Mouse (Mus musculus) kidney, embryonic 16.5 days (tissue): ENCODE measurements around the gene Nipsnap2. TPM values are rescaled to one million over a fixed set of nuclear protein-coding genes. Genes with fewer than 3 reads are reported as not detected.
"Not testable (repeated sequence)": the region's sequence is repeated elsewhere in the genome, so short reads cannot be mapped to it uniquely, and the experiment has no call there.

ENCODE experiments used
- ATAC-seq: fragments of 200-750 bp; cut with Nextera tagmentation; 2 replicates; pipeline ENCODE4 v1.8.0; 2017; ENCODE audit warnings: moderate TSS enrichment; ENCODE audit not compliant: low FRiP score, low TSS enrichment
- H3K27ac ChIP-seq: fragments of 300-500 bp; sonication (generic); 2 replicates; pipeline ENCODE4 v1.5.1; 2014; ENCODE audit warnings: low read length
- H3K27me3 ChIP-seq: fragments of 300-500 bp; sonication (generic); 2 replicates; pipeline ENCODE4 v1.6.1; 2014; ENCODE audit warnings: low read length, control low read depth, mixed read lengths; ENCODE audit not compliant: insufficient read depth
- H3K36me3 ChIP-seq: fragments of 300-500 bp; sonication (generic); 2 replicates; pipeline ENCODE4 v1.6.1; 2014; ENCODE audit warnings: low read length, control low read depth, mixed read lengths; ENCODE audit not compliant: insufficient read depth
- H3K4me1 ChIP-seq: fragments of 300-500 bp; sonication (generic); 2 replicates; pipeline ENCODE4 v1.6.1; 2014; ENCODE audit warnings: low read length, control low read depth, mixed read lengths; ENCODE audit not compliant: insufficient read depth
- H3K4me2 ChIP-seq: fragments of 300-500 bp; sonication (generic); replicated peaks from 2 replicates; pipeline ENCODE4 v1.6.1; 2014; ENCODE audit warnings: low read depth, low read length
- H3K4me3 ChIP-seq: fragments of 300-500 bp; sonication (generic); 2 replicates; pipeline ENCODE4 v1.5.1; 2014; ENCODE audit warnings: mild to moderate bottlenecking, low read length
- H3K9ac ChIP-seq: fragments of 300-500 bp; sonication (generic); replicated peaks from 2 replicates; pipeline ENCODE4 v1.6.1; 2014; ENCODE audit warnings: low read length
- H3K9me3 ChIP-seq: fragments of 300-500 bp; sonication (generic); 2 replicates; pipeline ENCODE4 v1.6.1; 2016; ENCODE audit warnings: low read length, control low read depth
- WGBS: fragments of 180-500 bp; shearing (Covaris S2); extraction: QIAGEN DNeasy Blood & Tissue Kit; methylation state at CpG from one replicate; pipeline ENCODE4 v1.1.7; 2014; 5-methylcytosine and 5-hydroxymethylcytosine counted together
- polyA plus RNA-seq: library from polyadenylated mRNA; unstranded; fragments of >200 nt; fragmentation: Nextera tagmentation; extraction: Ambion mirVana; gene quantifications from 2 replicates; pipeline ENCODE4 v1.2.1, GENCODE M21; 2015

Gene Nipsnap2
- polyA plus RNA-seq, 1 experiment from 2014 or later = 152 TPM

- no peaks in the 10 kb centered on the region for H3K9me3 ChIP-seq
Observed at GRCm38 (mm10) chr5:129756886-129757285, 32.0 kb downstream of the Nipsnap2 start.

GRCm38 (mm10) chr5:129759929-129760480, 35.1 kb downstream of the Nipsnap2 start:
- H3K4me2 ChIP-seq = no peak overlapping the region
- no peak overlapping the region for H3K9ac ChIP-seq
- no peaks in the 10 kb centered on the region for H3K9me3 ChIP-seq
- 62% methylated on average over 13 of the region's 13 CpGs for WGBS
- ATAC-seq = peak; percentile 46; the same call in 1 of the 2 replicates
- peak overlapping the region; percentile 89 for H3K27ac ChIP-seq
- no peak overlapping the region for H3K4me3 ChIP-seq
- H3K4me1 ChIP-seq = peaks cover 20% of the 10 kb centered on the region; the same call in 1 of the 2 replicates
- H3K27me3 ChIP-seq = no peaks in the 10 kb centered on the region
- peaks cover 25% of the 10 kb centered on the region for H3K36me3 ChIP-seq

More at GRCm38 (mm10) chr5:129756886-129757285, 32.0 kb downstream of the Nipsnap2 start:
- Histone ChIP-seq H3K27ac (no peak overlapping the region), H3K4me2 (no peak overlapping the region), H3K4me3 (no peak overlapping the region), H3K9ac (no peak overlapping the region), H3K36me3 (peaks cover 38% of the 10 kb centered on the region), H3K27me3 (no peaks in the 10 kb centered on the region), H3K4me1 (peaks cover 20% of the 10 kb centered on the region; the same call in 1 of the 2 replicates)
- ATAC-seq = no peak
- 92% methylated on average over 20 of the region's 20 CpGs for WGBS

GRCm38 (mm10) chr5:129761865-129762540, 37.1 kb downstream of the Nipsnap2 start:
- 58% methylated on average over 18 of the region's 18 CpGs for WGBS
- peak; percentile 94 for ATAC-seq

GRCm38 (mm10) chr5:129770443-129771355, 45.8 kb downstream of the Nipsnap2 start:
- H3K4me3 ChIP-seq = no peak overlapping the region
- H3K36me3 ChIP-seq = peaks cover 6% of the 10 kb centered on the region; the same call in 1 of the 2 replicates
- peak; percentile 59; the same call in 1 of the 2 replicates for ATAC-seq
- no peaks in the 10 kb centered on the region for H3K4me1 ChIP-seq
- WGBS = 82% methylated on average over 23 of the region's 23 CpGs
- no peaks in the 10 kb centered on the region for H3K9me3 ChIP-seq
- no peaks in the 10 kb centered on the region for H3K27me3 ChIP-seq
- H3K9ac ChIP-seq = no peak overlapping the region
- peak overlapping the region; percentile 27; the same call in 1 of the 2 replicates for H3K27ac ChIP-seq
- H3K4me2 ChIP-seq = no peak overlapping the region

More at GRCm38 (mm10) chr5:129761865-129762540, 37.1 kb downstream of the Nipsnap2 start:
- no peak overlapping the region for H3K4me3 ChIP-seq
- no peaks in the 10 kb centered on the region for H3K27me3 ChIP-seq
- H3K9me3 ChIP-seq = no peaks in the 10 kb centered on the region
- H3K27ac ChIP-seq = peak overlapping the region; percentile 89
- H3K4me1 ChIP-seq = peaks cover 20% of the 10 kb centered on the region; the same call in 1 of the 2 replicates
- H3K36me3 ChIP-seq = peaks cover 19% of the 10 kb centered on the region
- H3K4me2 ChIP-seq = no peak overlapping the region
- H3K9ac ChIP-seq = no peak overlapping the region

GRCm38 (mm10) chr5:129772433-129772832, 47.6 kb downstream of the Nipsnap2 start:
- Histone ChIP-seq H3K9me3 (no peaks in the 10 kb centered on the region), H3K27ac (no peak overlapping the region), H3K4me3 (no peak overlapping the region), H3K27me3 (no peaks in the 10 kb centered on the region), H3K4me1 (no peaks in the 10 kb centered on the region), H3K36me3 (peaks cover 4% of the 10 kb centered on the region), H3K4me2 (no peak overlapping the region), H3K9ac (no peak overlapping the region)
- no peak for ATAC-seq
- 87% methylated on average over 10 of the region's 10 CpGs for WGBS

- H3K27me3 ChIP-seq, H3K4me2 ChIP-seq, H3K4me3 ChIP-seq, ATAC-seq, H3K9ac ChIP-seq, H3K27ac ChIP-seq, H3K4me1 ChIP-seq, H3K9me3 ChIP-seq, H3K36me3 ChIP-seq: not testable (repeated sequence)
- WGBS = 73% methylated on average over 4 of the region's 4 CpGs
Observed at GRCm38 (mm10) chr5:129773330-129773729, 48.5 kb downstream of the Nipsnap2 start.

- no peak overlapping the region for H3K4me3 ChIP-seq
- H3K9ac ChIP-seq = no peak overlapping the region
- H3K27ac ChIP-seq = no peak overlapping the region
- peaks cover 11% of the 10 kb centered on the region for H3K4me1 ChIP-seq
- no peak overlapping the region for H3K4me2 ChIP-seq
- H3K36me3 ChIP-seq = peaks cover 2% of the 10 kb centered on the region; the same call in 1 of the 2 replicates
- no peaks in the 10 kb centered on the region for H3K9me3 ChIP-seq
- no peak for ATAC-seq
- no peaks in the 10 kb centered on the region for H3K27me3 ChIP-seq
- WGBS = 90% methylated on average over 3 of the region's 3 CpGs
Observed at GRCm38 (mm10) chr5:129774661-129775060, 49.8 kb downstream of the Nipsnap2 start.

- H3K4me1 ChIP-seq = peaks cover 15% of the 10 kb centered on the region
Observed at GRCm38 (mm10) chr5:129778348-129778995, 53.6 kb downstream of the Nipsnap2 start.

More at GRCm38 (mm10) chr5:129778348-129778995, 53.6 kb downstream of the Nipsnap2 start:
- Histone ChIP-seq H3K27me3 (no peaks in the 10 kb centered on the region), H3K27ac (0 out of 2 replicates have a peak overlapping the region, but pooled peaks have one; percentile 43), H3K9ac (peak overlapping the region; percentile 78), H3K36me3 (peaks cover 2% of the 10 kb centered on the region; the same call in 1 of the 2 replicates), H3K9me3 (no peaks in the 10 kb centered on the region), H3K4me3 (peak overlapping the region; percentile 70), H3K4me2 (peak overlapping the region; percentile 94)
- WGBS = 36% methylated on average over 11 of the region's 11 CpGs
- no peak for ATAC-seq
